Mouse (Mus musculus): ENCODE measurements around the gene Kbtbd7. TPM values are rescaled to one million over a fixed set of nuclear protein-coding genes. Genes with fewer than 3 reads are reported as not detected.
"Not testable (repeated sequence)": the region's sequence is repeated elsewhere in the genome, so short reads cannot be mapped to it uniquely, and the experiment has no call there.

Gene Kbtbd7
- polyA plus RNA-seq, 1 experiment = 0.14 TPM

GRCm38 (mm10) chr14:79397321-79398122 lies 28.8 kb upstream of the Kbtbd7 start, which contains the start of gene Mtrf1:
Gene Mtrf1, plus strand, starts transcription at chr14:79397772.
- no peaks in the 10 kb centered on the region for H3K9me3 ChIP-seq (ENCODE audit: control insufficient read depth, low read length)
- peaks cover 20% of the 10 kb centered on the region for H3K4me1 ChIP-seq (ENCODE audit: control insufficient read depth)
- H3K4me3 ChIP-seq (replicated peaks) = peak within 1 kb of the TSS; percentile 74
- H3K36me3 ChIP-seq (ENCODE audit: control insufficient read depth) = peaks cover 5% of the 10 kb centered on the region
- no peaks in the 10 kb centered on the region for H3K27me3 ChIP-seq (ENCODE audit: control insufficient read depth)
- TF ChIP-seq TAL1 (IDR thresholded peaks at IDR 0.05; ENCODE audit: low read length) (no peak), GATA1 (IDR thresholded peaks at IDR 0.05; ENCODE audit: low read length) (no peak)

GRCm38 (mm10) chr14:79407641-79408040 lies 18.7 kb upstream of the Kbtbd7 start:
- H3K36me3 ChIP-seq (ENCODE audit: control insufficient read depth) = peaks cover 13% of the 10 kb centered on the region
- no peak for TF ChIP-seq GATA1 (IDR thresholded peaks at IDR 0.05; ENCODE audit: low read length)
- no peak for TF ChIP-seq TAL1 (IDR thresholded peaks at IDR 0.05; ENCODE audit: low read length)
- H3K27me3 ChIP-seq (ENCODE audit: control insufficient read depth) = no peaks in the 10 kb centered on the region
- H3K9me3 ChIP-seq (ENCODE audit: control insufficient read depth, low read length) = no peaks in the 10 kb centered on the region
- no peak overlapping the region for H3K4me3 ChIP-seq (replicated peaks)
- peaks cover 3% of the 10 kb centered on the region for H3K4me1 ChIP-seq (ENCODE audit: control insufficient read depth)

- TF ChIP-seq GATA1 (IDR thresholded peaks at IDR 0.05; ENCODE audit: low read length) (no peak), TAL1 (IDR thresholded peaks at IDR 0.05; ENCODE audit: low read length) (no peak)
- no peaks in the 10 kb centered on the region for H3K27me3 ChIP-seq (ENCODE audit: control insufficient read depth)
- no peaks in the 10 kb centered on the region for H3K9me3 ChIP-seq (ENCODE audit: control insufficient read depth, low read length)
- H3K4me3 ChIP-seq (replicated peaks) = no peak overlapping the region
- H3K36me3 ChIP-seq (ENCODE audit: control insufficient read depth) = peaks cover 12% of the 10 kb centered on the region
- peaks cover 3% of the 10 kb centered on the region for H3K4me1 ChIP-seq (ENCODE audit: control insufficient read depth)
Observed at GRCm38 (mm10) chr14:79409278-79409830, 17.0 kb upstream of the Kbtbd7 start.

- H3K36me3 ChIP-seq (ENCODE audit: control insufficient read depth) = peaks cover 12% of the 10 kb centered on the region
- H3K4me1 ChIP-seq (ENCODE audit: control insufficient read depth) = peaks cover 3% of the 10 kb centered on the region
- no peak for TF ChIP-seq TAL1 (IDR thresholded peaks at IDR 0.05; ENCODE audit: low read length)
- TF ChIP-seq GATA1 (IDR thresholded peaks at IDR 0.05; ENCODE audit: low read length) = no peak
- H3K4me3 ChIP-seq (replicated peaks) = no peak overlapping the region
- no peaks in the 10 kb centered on the region for H3K9me3 ChIP-seq (ENCODE audit: control insufficient read depth, low read length)
- no peaks in the 10 kb centered on the region for H3K27me3 ChIP-seq (ENCODE audit: control insufficient read depth)
Observed at GRCm38 (mm10) chr14:79410662-79411061, 15.6 kb upstream of the Kbtbd7 start.

GRCm38 (mm10) chr14:79413121-79413520 lies 13.2 kb upstream of the Kbtbd7 start:
- no peak overlapping the region for H3K4me3 ChIP-seq (replicated peaks)
- no peaks in the 10 kb centered on the region for H3K4me1 ChIP-seq (ENCODE audit: control insufficient read depth)
- TF ChIP-seq GATA1 (IDR thresholded peaks at IDR 0.05; ENCODE audit: low read length) (no peak), TAL1 (IDR thresholded peaks at IDR 0.05; ENCODE audit: low read length) (no peak)
- no peaks in the 10 kb centered on the region for H3K9me3 ChIP-seq (ENCODE audit: control insufficient read depth, low read length)
- H3K27me3 ChIP-seq (ENCODE audit: control insufficient read depth) = no peaks in the 10 kb centered on the region
- H3K36me3 ChIP-seq (ENCODE audit: control insufficient read depth) = peaks cover 7% of the 10 kb centered on the region

- H3K36me3 ChIP-seq (ENCODE audit: control insufficient read depth) = peaks cover 5% of the 10 kb centered on the region
- no peaks in the 10 kb centered on the region for H3K9me3 ChIP-seq (ENCODE audit: control insufficient read depth, low read length)
Observed at GRCm38 (mm10) chr14:79420083-79420685, 6.1 kb upstream of the Kbtbd7 start.

GRCm38 (mm10) chr14:79426730-79427365 lies 537 bp downstream of the Kbtbd7 start:
- peaks cover 12% of the 10 kb centered on the region for H3K36me3 ChIP-seq (ENCODE audit: control insufficient read depth)
- H3K4me1 ChIP-seq (ENCODE audit: control insufficient read depth) = peaks cover 21% of the 10 kb centered on the region
- not testable (repeated sequence) for H3K9me3 ChIP-seq (ENCODE audit: control insufficient read depth, low read length); H3K27me3 ChIP-seq (ENCODE audit: control insufficient read depth)
- peak overlapping the region; percentile 80 for H3K4me3 ChIP-seq (replicated peaks)

More at GRCm38 (mm10) chr14:79420083-79420685, 6.1 kb upstream of the Kbtbd7 start:
- no peak for TF ChIP-seq TAL1 (IDR thresholded peaks at IDR 0.05; ENCODE audit: low read length)
- TF ChIP-seq GATA1 (IDR thresholded peaks at IDR 0.05; ENCODE audit: low read length) = no peak
- Histone ChIP-seq H3K27me3 (ENCODE audit: control insufficient read depth) (no peaks in the 10 kb centered on the region), H3K4me3 (replicated peaks) (no peak overlapping the region), H3K4me1 (ENCODE audit: control insufficient read depth) (no peaks in the 10 kb centered on the region)

GRCm38 (mm10) chr14:79434068-79434467 lies 7.8 kb downstream of the Kbtbd7 start:
- no peak overlapping the region for H3K4me3 ChIP-seq (replicated peaks)
- no peaks in the 10 kb centered on the region for H3K27me3 ChIP-seq (ENCODE audit: control insufficient read depth)
- H3K36me3 ChIP-seq (ENCODE audit: control insufficient read depth) = no peaks in the 10 kb centered on the region
- no peaks in the 10 kb centered on the region for H3K9me3 ChIP-seq (ENCODE audit: control insufficient read depth, low read length)
- peaks cover 2% of the 10 kb centered on the region; the same call in 1 of the 2 replicates for H3K4me1 ChIP-seq (ENCODE audit: control insufficient read depth)
- TF ChIP-seq GATA1 (IDR thresholded peaks at IDR 0.05; ENCODE audit: low read length) (no peak), TAL1 (IDR thresholded peaks at IDR 0.05; ENCODE audit: low read length) (no peak)

GRCm38 (mm10) chr14:79440655-79441054 lies 14.3 kb downstream of the Kbtbd7 start:
- H3K36me3 ChIP-seq (ENCODE audit: control insufficient read depth) = no peaks in the 10 kb centered on the region
- no peak overlapping the region for H3K4me3 ChIP-seq (replicated peaks)
- no peak for TF ChIP-seq GATA1 (IDR thresholded peaks at IDR 0.05; ENCODE audit: low read length)
- no peak for TF ChIP-seq TAL1 (IDR thresholded peaks at IDR 0.05; ENCODE audit: low read length)
- H3K9me3 ChIP-seq (ENCODE audit: control insufficient read depth, low read length) = no peaks in the 10 kb centered on the region; the same call in 1 of the 2 replicates
- peaks cover 2% of the 10 kb centered on the region; the same call in 1 of the 2 replicates for H3K27me3 ChIP-seq (ENCODE audit: control insufficient read depth)
- peaks cover 8% of the 10 kb centered on the region for H3K4me1 ChIP-seq (ENCODE audit: control insufficient read depth)
